Mouse (Mus musculus) MEL (cell line): ENCODE measurements around the gene Gramd4. TPM values are rescaled to one million over a fixed set of nuclear protein-coding genes. Genes with fewer than 3 reads are reported as not detected.

Experiments used
- DNase-seq: peaks from one replicate; pipeline ENCODE4 v3.0.0; 2011; ENCODE audit warnings: low read depth, low spot score
- H3K27ac ChIP-seq: 2 replicates; pipeline ENCODE4 v1.5.1; 2012; ENCODE audit warnings: low read depth, mild to moderate bottlenecking, control low read depth, low read length, moderate library complexity; ENCODE audit not compliant: control insufficient read depth
- H3K27me3 ChIP-seq, 2 experiments: fragments of 150-350 bp in 1 of 2; sonication (generic) in 1 of 2; 2 replicates each; pipeline ENCODE4 v1.6.1; 2012; ENCODE audit warnings: low read length in 2 of 2, mild to moderate bottlenecking in 2 of 2, improper control_type of control experiment in 1 of 2, moderate library complexity in 1 of 2; ENCODE audit not compliant: insufficient read depth in 2 of 2, control insufficient read depth in 1 of 2
- H3K36me3 ChIP-seq, 2 experiments: 2 replicates each; pipeline ENCODE4 v1.6.1; 2012 to 2014; ENCODE audit warnings: low read length in 2 of 2, improper control_type of control experiment in 1 of 2, inconsistent platforms in 1 of 2, mild to moderate bottlenecking in 1 of 2; ENCODE audit not compliant: insufficient read depth in 2 of 2, control insufficient read depth in 1 of 2
- H3K4me1 ChIP-seq, 2 experiments: fragments of 150-350 bp in 1 of 2; sonication (generic) in 1 of 2; 2 replicates each; pipeline ENCODE4 v1.6.1; 2012; ENCODE audit warnings: low read length in 2 of 2, improper control_type of control experiment in 1 of 2, mild to moderate bottlenecking in 1 of 2; ENCODE audit not compliant: insufficient read depth in 2 of 2, control insufficient read depth in 1 of 2
- H3K4me3 ChIP-seq, 2 experiments: fragments of 150-350 bp in 1 of 2; sonication (generic) in 1 of 2; 2 replicates each; pipeline ENCODE4 v1.5.1; 2012; ENCODE audit warnings: low read depth in 2 of 2, low read length in 2 of 2, mild to moderate bottlenecking in 2 of 2, moderate library complexity in 2 of 2, control low read depth in 1 of 2, improper control_type of control experiment in 1 of 2; ENCODE audit not compliant: control insufficient read depth in 1 of 2, insufficient read depth in 1 of 2
- H3K79me2 ChIP-seq: 2 replicates; pipeline ENCODE4 v1.6.1; 2012; ENCODE audit warnings: mild to moderate bottlenecking, low read length, moderate library complexity; ENCODE audit not compliant: control insufficient read depth, poor library complexity, insufficient read depth
- H3K9ac ChIP-seq: 2 replicates; pipeline ENCODE4 v1.6.1; 2012; ENCODE audit warnings: low read depth, mild to moderate bottlenecking, control low read depth, low read length, moderate library complexity; ENCODE audit not compliant: control insufficient read depth, poor library complexity, severe bottlenecking
- H3K9me3 ChIP-seq: fragments of 150-350 bp; sonication (generic); replicated peaks from 2 replicates; pipeline ENCODE4 v1.6.1; 2012; ENCODE audit warnings: mild to moderate bottlenecking, low read length, improper control_type of control experiment, moderate library complexity; ENCODE audit not compliant: insufficient read depth
- BHLHE40 ChIP-seq: IDR thresholded peaks from 2 replicates; pipeline ENCODE4 v1.6.1; 2012; ENCODE audit warnings: low read depth, mild to moderate bottlenecking, inconsistent platforms, low read length, improper control_type of control experiment, borderline replicate concordance
- CHD1 ChIP-seq: IDR thresholded peaks from 2 replicates; pipeline ENCODE4 v1.6.1; 2012; ENCODE audit warnings: low read depth, mild to moderate bottlenecking, inconsistent platforms, low read length, improper control_type of control experiment
- CHD2 ChIP-seq: IDR thresholded peaks from 2 replicates; pipeline ENCODE4 v1.6.1; 2011; ENCODE audit warnings: low read length, improper control_type of control experiment
- CTCF ChIP-seq, 3 experiments: IDR thresholded peaks in 2 of 3; conservative IDR thresholded peaks in 1 of 3; 2 replicates each; pipeline ENCODE4 v1.5.1; 2011 to 2012; ENCODE audit warnings: low read length in 3 of 3, low read depth in 2 of 3, mild to moderate bottlenecking in 2 of 3, improper control_type of control experiment in 1 of 3, inconsistent platforms in 1 of 3, mixed read lengths in 1 of 3, moderate library complexity in 1 of 3; ENCODE audit not compliant: control insufficient read depth in 1 of 3, insufficient read depth in 1 of 3, poor library complexity in 1 of 3, severe bottlenecking in 1 of 3
- ELF1 ChIP-seq: IDR thresholded peaks from 2 replicates; pipeline ENCODE4 v1.6.1; 2014; ENCODE audit warnings: low read depth, mild to moderate bottlenecking, inconsistent platforms, low read length, improper control_type of control experiment, moderate library complexity
- GABPA ChIP-seq: IDR thresholded peaks from 2 replicates; pipeline ENCODE4 v1.6.1; 2012; ENCODE audit warnings: low read depth, mild to moderate bottlenecking, inconsistent platforms, low read length, improper control_type of control experiment, moderate library complexity
- GATA1 ChIP-seq: IDR thresholded peaks from 2 replicates; pipeline ENCODE4 v1.6.1; 2011; ENCODE audit warnings: low read depth, low read length, improper control_type of control experiment
- HCFC1 ChIP-seq: IDR thresholded peaks from 2 replicates; pipeline ENCODE4 v1.6.1; 2012; ENCODE audit warnings: low read depth, mild to moderate bottlenecking, inconsistent platforms, low read length, improper control_type of control experiment, moderate library complexity
- KAT2A ChIP-seq: conservative IDR thresholded peaks from 2 replicates; pipeline ENCODE4 v1.6.1; 2012; ENCODE audit warnings: low read depth, low read length, improper control_type of control experiment, inconsistent platforms
- MEF2A ChIP-seq: IDR thresholded peaks from 2 replicates; pipeline ENCODE4 v1.6.1; 2014; ENCODE audit warnings: low read depth, mild to moderate bottlenecking, inconsistent platforms, low read length, improper control_type of control experiment; ENCODE audit not compliant: poor library complexity, insufficient replicate concordance, severe bottlenecking; ENCODE audit errors: extremely low read depth
- MYB ChIP-seq: IDR thresholded peaks from 2 replicates; pipeline ENCODE4 v1.6.1; 2011; ENCODE audit warnings: mild to moderate bottlenecking, low read depth, low read length, improper control_type of control experiment
- NELFE ChIP-seq: IDR thresholded peaks from 2 replicates; pipeline ENCODE4 v1.6.1; 2011; ENCODE audit warnings: low read depth, low read length, improper control_type of control experiment
- NRF1 ChIP-seq: IDR thresholded peaks from 2 replicates; pipeline ENCODE4 v1.6.1; 2014; ENCODE audit warnings: low read depth, mild to moderate bottlenecking, inconsistent platforms, low read length, improper control_type of control experiment, moderate library complexity; ENCODE audit not compliant: poor library complexity, insufficient read depth, severe bottlenecking
- POLR2A ChIP-seq, 2 experiments: IDR thresholded peaks; 2 replicates each; pipeline ENCODE4 v1.6.1; 2011 to 2012; ENCODE audit warnings: low read length in 2 of 2, mild to moderate bottlenecking in 2 of 2, control low read depth in 1 of 2, improper control_type of control experiment in 1 of 2, low read depth in 1 of 2, moderate library complexity in 1 of 2; ENCODE audit not compliant: control insufficient read depth in 1 of 2, insufficient read depth in 1 of 2, poor library complexity in 1 of 2
- POLR2AphosphoS2 ChIP-seq: IDR thresholded peaks from 2 replicates; pipeline ENCODE4 v1.6.1; 2011; ENCODE audit warnings: low read length, improper control_type of control experiment
- RAD21 ChIP-seq: IDR thresholded peaks from 2 replicates; pipeline ENCODE4 v1.6.1; 2011; ENCODE audit warnings: mild to moderate bottlenecking, low read depth, low read length, improper control_type of control experiment
- RCOR1 ChIP-seq: IDR thresholded peaks from 2 replicates; pipeline ENCODE4 v1.6.1; 2012; ENCODE audit warnings: low read depth, mild to moderate bottlenecking, inconsistent platforms, low read length, improper control_type of control experiment
- SMC3 ChIP-seq: IDR thresholded peaks from 2 replicates; pipeline ENCODE4 v1.6.1; 2011; ENCODE audit warnings: low read depth, low read length, improper control_type of control experiment
- TBP ChIP-seq: IDR thresholded peaks from 2 replicates; pipeline ENCODE4 v1.8.0; 2011; ENCODE audit warnings: low read depth, low read length, improper control_type of control experiment
- UBTF ChIP-seq: IDR thresholded peaks from 2 replicates; pipeline ENCODE4 v1.6.1; 2012; ENCODE audit warnings: low read depth, mild to moderate bottlenecking, inconsistent platforms, low read length, improper control_type of control experiment, moderate library complexity, borderline replicate concordance; ENCODE audit not compliant: insufficient read depth
- ZMIZ1 ChIP-seq: IDR thresholded peaks from 2 replicates; pipeline ENCODE4 v1.6.1; 2012; ENCODE audit warnings: low read depth, mild to moderate bottlenecking, inconsistent platforms, low read length, improper control_type of control experiment, moderate library complexity
- ZNF384 ChIP-seq: IDR thresholded peaks from 2 replicates; pipeline ENCODE4 v1.6.1; 2012; ENCODE audit warnings: low read depth, mild to moderate bottlenecking, inconsistent platforms, low read length, improper control_type of control experiment
- polyA plus RNA-seq, 2 experiments: library from polyadenylated mRNA; stranded (reverse) in 1 of 2; unstranded in 1 of 2; fragments of >175 nt in 1 of 2; fragments of >200 nt in 1 of 2; gene quantifications; 2 replicates each; pipeline versions ENCODE4 v1.2.1 to v1.2.4; 2012; ENCODE audit warnings: low replicate concordance in 2 of 2, low read depth in 1 of 2; ENCODE audit not compliant: insufficient read length in 2 of 2, insufficient read depth in 1 of 2, missing spikeins in 1 of 2
- total RNA-seq: library from RNA; depleted of rRNA; stranded (reverse); fragments of 300-350 nt; gene quantifications from 2 replicates; pipeline ENCODE4 v1.2.3, GENCODE M21; 2012

Gene Gramd4
- total and polyA plus RNA-seq, 3 experiments, result 35.2 to 43.1 (median 38.0) TPM

- no peaks in the 10 kb centered on the region for H3K9me3 ChIP-seq
- no peaks in the 10 kb centered on the region for H3K27me3 ChIP-seq
- DNase-seq, result peak; percentile 58
- peaks cover 3 to 14% of the 10 kb centered on the region in 2 experiments for H3K4me1 ChIP-seq
- H3K79me2 ChIP-seq, result no peaks in the 10 kb centered on the region
- H3K36me3 ChIP-seq, result peaks cover 0 to 13% of the 10 kb centered on the region in 2 experiments; a peak in 2 of 4 replicates
- no peak overlapping the region for H3K27ac ChIP-seq
- no peak overlapping the region for H3K4me3 ChIP-seq
- no peak overlapping the region for H3K9ac ChIP-seq
- TF ChIP-seq SMC3 (peak; percentile 46), RCOR1 (no peak), RAD21 (peak; percentile 53), CHD2 (no peak), KAT2A (no peak), GATA1 (peak; percentile 36), CTCF (IDR thresholded peaks at IDR 0.05 in 2 of 3, conservative IDR thresholded peaks at IDR 0.05 in 1 of 3; ENCODE audit: control insufficient read depth in 1 of 3, insufficient read depth in 1 of 3, low read depth in 2 of 3, low read length in 3 of 3, poor library complexity in 1 of 3, severe bottlenecking in 1 of 3) (peak in 1 of 3 experiments; percentile 52; a peak in 2 of 6 replicates), TBP (no peak), ZNF384 (no peak), NRF1 (peak; percentile 75), BHLHE40 (peak; percentile 23; the same call in 1 of the 2 replicates), MYB (no peak)
Observed at GRCm38 (mm10) chr15:86159093-86159492, 101.6 kb downstream of the Gramd4 start.

- Histone ChIP-seq H3K27me3 (no peaks in the 10 kb centered on the region), H3K9me3 (no peaks in the 10 kb centered on the region), H3K36me3 (peaks cover 0 to 13% of the 10 kb centered on the region in 2 experiments; a peak in 2 of 4 replicates)
- TF ChIP-seq SMC3 (0 out of 2 replicates have a peak, but pooled peaks have one; percentile 3), ZMIZ1 (no peak), GABPA (no peak), CTCF (IDR thresholded peaks at IDR 0.05 in 2 of 3, conservative IDR thresholded peaks at IDR 0.05 in 1 of 3; ENCODE audit: control insufficient read depth in 1 of 3, insufficient read depth in 1 of 3, low read depth in 2 of 3, low read length in 3 of 3, poor library complexity in 1 of 3, severe bottlenecking in 1 of 3) (peak in 2 of 3 experiments; percentile 1 to 5; a peak in 1 of 6 replicates)
- TF ChIP-seq, all 39 proteins: peak for 2
- no peaks in the 10 kb centered on the region for H3K79me2 ChIP-seq
- H3K4me3 ChIP-seq, result no peak overlapping the region
- peaks cover 3 to 14% of the 10 kb centered on the region in 2 experiments for H3K4me1 ChIP-seq
- H3K9ac ChIP-seq, result no peak overlapping the region
- no peak overlapping the region for H3K27ac ChIP-seq
- no peak for DNase-seq
Observed at GRCm38 (mm10) chr15:86159719-86160118, 102.2 kb downstream of the Gramd4 start.

- Histone ChIP-seq H3K4me1 (peaks cover 3 to 14% of the 10 kb centered on the region in 2 experiments), H3K79me2 (no peaks in the 10 kb centered on the region), H3K36me3 (peaks cover 0 to 13% of the 10 kb centered on the region in 2 experiments; a peak in 2 of 4 replicates), H3K4me3 (no peak overlapping the region), H3K9ac (no peak overlapping the region), H3K9me3 (no peaks in the 10 kb centered on the region), H3K27me3 (no peaks in the 10 kb centered on the region), H3K27ac (no peak overlapping the region)
- DNase-seq, result peak; percentile 37
- TF ChIP-seq UBTF (no peak), GATA1 (peak; percentile 59), NRF1 (no peak), CTCF (IDR thresholded peaks at IDR 0.05 in 2 of 3, conservative IDR thresholded peaks at IDR 0.05 in 1 of 3; ENCODE audit: control insufficient read depth in 1 of 3, insufficient read depth in 1 of 3, low read depth in 2 of 3, low read length in 3 of 3, poor library complexity in 1 of 3, severe bottlenecking in 1 of 3) (no peak), ELF1 (peak; percentile 26; the same call in 1 of the 2 replicates), KAT2A (no peak), POLR2AphosphoS2 (no peak), MEF2A (no peak), TBP (no peak), BHLHE40 (no peak), CHD1 (no peak), POLR2A (IDR thresholded peaks at IDR 0.05; ENCODE audit: control insufficient read depth in 1 of 2, insufficient read depth in 1 of 2, low read depth in 1 of 2, low read length in 2 of 2, poor library complexity in 1 of 2) (no peak), ZMIZ1 (no peak), NELFE (no peak), RCOR1 (peak; percentile 47; the same call in 1 of the 2 replicates), HCFC1 (no peak)
Observed at GRCm38 (mm10) chr15:86160906-86161305, 103.4 kb downstream of the Gramd4 start.
